Mouse (Mus musculus) stomach, postnatal 0 days (tissue): ENCODE measurements around the gene Mrpl54. TPM values are rescaled to one million over a fixed set of nuclear protein-coding genes. Genes with fewer than 3 reads are reported as not detected.

Experiments
- ATAC-seq: fragments of 200-750 bp; cut with Nextera tagmentation; 2 replicates; pipeline ENCODE4 v1.8.0; 2017; ENCODE audit not compliant: low FRiP score, low TSS enrichment
- DNase-seq: peaks from one replicate; pipeline ENCODE4 v3.0.0-alpha.2; 2016; ENCODE audit warnings: low spot score
- H3K27ac ChIP-seq: fragments of 300-500 bp; sonication (generic); replicated peaks from 2 replicates; pipeline ENCODE4 v1.5.1; 2014; ENCODE audit warnings: mild to moderate bottlenecking, control low read depth
- H3K27me3 ChIP-seq: fragments of 300-500 bp; sonication (generic); 2 replicates; pipeline ENCODE4 v1.6.1; 2014; ENCODE audit warnings: low read length; ENCODE audit not compliant: control insufficient read depth, insufficient read depth
- H3K36me3 ChIP-seq: fragments of 300-500 bp; sonication (generic); 2 replicates; pipeline ENCODE4 v1.6.1; 2014; ENCODE audit warnings: low read length, mixed read lengths; ENCODE audit not compliant: control insufficient read depth, insufficient read depth
- H3K4me1 ChIP-seq: fragments of 300-500 bp; sonication (generic); replicated peaks from 2 replicates; pipeline ENCODE4 v1.6.1; 2014; ENCODE audit warnings: antibody characterized with exemption; ENCODE audit not compliant: control insufficient read depth, insufficient read depth
- H3K4me2 ChIP-seq: fragments of 300-500 bp; sonication (generic); replicated peaks from 2 replicates; pipeline ENCODE4 v1.6.1; 2014; ENCODE audit warnings: low read depth, mild to moderate bottlenecking, control low read depth, moderate library complexity
- H3K4me3 ChIP-seq: fragments of 300-500 bp; sonication (generic); 2 replicates; pipeline ENCODE4 v1.5.1; 2014; ENCODE audit warnings: low read depth, low read length, control low read depth
- H3K9ac ChIP-seq: fragments of 300-500 bp; sonication (generic); 2 replicates; pipeline ENCODE4 v1.6.1; 2014; ENCODE audit warnings: mild to moderate bottlenecking, low read length, control low read depth, mixed read lengths
- H3K9me3 ChIP-seq: fragments of 300-500 bp; sonication (generic); 2 replicates; pipeline ENCODE4 v1.6.1; 2016; ENCODE audit warnings: low read length; ENCODE audit not compliant: control insufficient read depth
- CTCF ChIP-seq: IDR thresholded peaks from 2 replicates; pipeline ENCODE4 v1.5.1; 2016; ENCODE audit warnings: antibody characterized with exemption, low read depth, mild to moderate bottlenecking, moderate library complexity
- EP300 ChIP-seq: optimal IDR thresholded peaks from 2 replicates; pipeline ENCODE3; 2016; ENCODE audit warnings: antibody characterized with exemption
- WGBS: fragments of 180-500 bp; shearing (Covaris S2); extraction: QIAGEN DNeasy Blood & Tissue Kit; methylation state at CpG from one replicate; pipeline ENCODE4 v1.1.7; 2014; 5-methylcytosine and 5-hydroxymethylcytosine counted together
- polyA plus RNA-seq: library from polyadenylated mRNA; unstranded; fragments of >200 nt; fragmentation: Nextera tagmentation; extraction: Ambion mirVana; gene quantifications from 2 replicates; pipeline ENCODE4 v1.2.1, GENCODE M21; 2015

Mrpl54 gene
- polyA plus RNA-seq, 1 experiment from 2014 or later = 210 TPM

DNA sequence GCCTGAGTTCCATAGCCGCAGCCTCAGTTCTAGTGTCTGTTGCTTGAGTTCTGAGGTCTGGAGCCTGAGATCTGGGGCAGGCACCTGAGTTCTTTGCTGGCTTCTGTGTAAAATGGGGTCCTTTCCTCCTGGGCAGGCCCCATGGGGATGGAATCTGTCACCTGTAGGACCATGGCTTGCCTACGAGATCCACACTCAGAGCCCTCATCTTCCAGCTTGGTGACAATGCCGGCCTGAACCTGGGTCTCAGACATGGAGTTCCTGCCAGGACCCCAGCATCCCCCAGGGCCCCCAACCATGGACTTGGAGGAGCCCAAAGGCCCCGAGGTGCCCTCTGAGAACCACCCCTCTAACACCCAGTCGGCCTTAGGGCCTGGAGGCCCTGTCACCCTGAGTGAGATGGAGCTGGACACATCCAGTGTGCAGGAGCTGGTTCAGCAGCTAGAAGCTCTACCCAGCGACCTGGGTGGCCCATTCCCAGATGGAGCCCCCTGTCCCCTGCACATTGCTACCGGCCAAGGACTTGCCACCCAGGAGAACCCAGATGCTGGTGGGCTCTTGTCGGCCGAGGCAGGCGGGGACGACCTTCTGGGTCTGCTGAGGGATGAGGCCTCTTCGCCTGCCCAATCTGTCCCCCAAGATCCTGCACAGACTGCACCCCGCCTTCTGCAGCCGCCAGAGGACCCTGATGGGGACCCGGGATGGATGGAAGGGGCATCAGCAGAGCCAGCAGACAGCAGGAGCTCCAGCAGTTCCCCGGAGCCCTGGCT lies 2.1 kb upstream of the Mrpl54 start:
- Histone ChIP-seq H3K4me3 (peak overlapping the region; percentile 55), H3K9ac (peak overlapping the region; percentile 87), H3K4me2 (peak overlapping the region; percentile 78), H3K27me3 (no peaks in the 10 kb centered on the region), H3K36me3 (peaks cover 34% of the 10 kb centered on the region), H3K4me1 (peaks cover 2% of the 10 kb centered on the region; the same call in 1 of the 2 replicates), H3K27ac (peak overlapping the region; percentile 70; the same call in 1 of the 2 replicates), H3K9me3 (no peaks in the 10 kb centered on the region)
- no peak for DNase-seq
- TF ChIP-seq EP300 (no peak), CTCF (no peak)
- no peak for ATAC-seq
- WGBS = 75% methylated on average over 16 of the region's 16 CpGs

- H3K36me3 ChIP-seq = peaks cover 29% of the 10 kb centered on the region
- peak overlapping the region; percentile 55 for H3K4me3 ChIP-seq
- H3K9me3 ChIP-seq = no peaks in the 10 kb centered on the region
- peak overlapping the region; percentile 78 for H3K4me2 ChIP-seq
- ATAC-seq (peak; percentile 59), DNase-seq (peak; percentile 84)
- H3K4me1 ChIP-seq = peaks cover 2% of the 10 kb centered on the region; the same call in 1 of the 2 replicates
- WGBS = 2% methylated on average over 23 of the region's 23 CpGs
- H3K27ac ChIP-seq = peak overlapping the region; percentile 70; the same call in 1 of the 2 replicates
- H3K9ac ChIP-seq = peak overlapping the region; percentile 87
- TF ChIP-seq EP300 (no peak), CTCF (no peak)
- no peaks in the 10 kb centered on the region for H3K27me3 ChIP-seq
These were observed 1.3 kb upstream of the Mrpl54 start for GRCm38 (mm10) chr10:81268056-81268455.

DNA sequence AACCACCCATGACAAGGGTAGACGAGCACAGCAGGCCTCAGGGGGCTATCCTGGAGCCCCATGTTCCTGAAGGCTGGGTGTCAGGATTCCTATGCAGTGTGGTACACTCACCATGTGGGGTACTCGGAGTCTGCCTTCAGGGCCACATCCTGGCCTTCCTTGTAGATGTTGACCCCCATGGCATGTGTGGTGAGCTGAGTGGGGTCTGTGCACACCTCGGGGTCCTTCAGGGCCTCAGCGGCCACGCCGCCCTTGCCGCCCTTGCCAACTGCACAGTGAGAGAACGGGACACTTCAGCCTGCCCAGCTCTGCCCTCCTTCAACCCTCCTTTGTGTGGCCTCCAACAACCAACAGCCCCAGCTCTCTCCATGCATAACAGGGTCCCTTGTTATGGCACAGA lies 1.2 kb downstream of the Mrpl54 start:
- Histone ChIP-seq H3K27ac (no peak overlapping the region), H3K4me3 (no peak overlapping the region), H3K27me3 (no peaks in the 10 kb centered on the region), H3K9me3 (peaks cover 2% of the 10 kb centered on the region; the same call in 1 of the 2 replicates), H3K9ac (no peak overlapping the region), H3K4me1 (peaks cover 2% of the 10 kb centered on the region; the same call in 1 of the 2 replicates), H3K4me2 (peak overlapping the region; percentile 64; the same call in 1 of the 2 replicates), H3K36me3 (peaks cover 10% of the 10 kb centered on the region; the same call in 1 of the 2 replicates)
- no peak for DNase-seq
- WGBS = 91% methylated on average over 8 of the region's 8 CpGs
- ATAC-seq = no peak
- TF ChIP-seq EP300 (no peak), CTCF (no peak)

DNA sequence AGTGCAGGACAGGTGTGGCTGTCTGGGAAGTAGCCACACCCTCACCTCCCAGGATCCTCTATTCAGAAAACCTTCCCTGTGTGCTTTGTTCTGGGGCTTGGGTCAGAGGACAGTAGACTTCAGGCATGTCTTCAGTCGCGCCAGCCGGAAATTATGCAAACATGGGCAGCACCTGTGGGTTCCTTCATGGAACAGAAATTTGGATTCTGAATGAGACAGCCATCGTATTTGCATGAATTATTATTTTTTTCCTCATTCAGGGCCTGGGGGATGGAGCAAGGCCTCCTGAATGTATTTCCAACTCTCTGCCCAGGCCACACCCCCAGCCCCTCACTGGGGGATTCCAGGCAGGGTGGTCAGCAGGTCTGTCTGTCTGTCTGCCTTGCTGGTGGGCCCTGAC lies 5.7 kb downstream of the Mrpl54 start:
- Histone ChIP-seq H3K36me3 (peaks cover 10% of the 10 kb centered on the region; the same call in 1 of the 2 replicates), H3K9ac (no peak overlapping the region), H3K27me3 (peaks cover 18% of the 10 kb centered on the region; the same call in 1 of the 2 replicates), H3K9me3 (peaks cover 5% of the 10 kb centered on the region; the same call in 1 of the 2 replicates), H3K4me2 (no peak overlapping the region), H3K4me3 (no peak overlapping the region), H3K27ac (no peak overlapping the region), H3K4me1 (0 out of 2 replicates have a peak, but pooled peaks cover 3% of the 10 kb centered on the region)
- no peak for ATAC-seq
- no peak for TF ChIP-seq EP300
- TF ChIP-seq CTCF = no peak
- WGBS = 78% methylated on average over 4 of the region's 4 CpGs
- DNase-seq = no peak

- ATAC-seq (no peak), DNase-seq (no peak)
- Histone ChIP-seq H3K4me2 (no peak overlapping the region), H3K9ac (peak overlapping the region; percentile 13; the same call in 1 of the 2 replicates), H3K36me3 (0 out of 2 replicates have a peak, but pooled peaks cover 5% of the 10 kb centered on the region), H3K4me1 (0 out of 2 replicates have a peak, but pooled peaks cover 3% of the 10 kb centered on the region), H3K4me3 (no peak overlapping the region), H3K27me3 (peaks cover 18% of the 10 kb centered on the region; the same call in 1 of the 2 replicates), H3K9me3 (peaks cover 5% of the 10 kb centered on the region; the same call in 1 of the 2 replicates), H3K27ac (no peak overlapping the region)
- WGBS = 38% methylated on average over 21 of the region's 21 CpGs
- TF ChIP-seq EP300 (no peak), CTCF (no peak)
These were observed 7.4 kb downstream of the Mrpl54 start for GRCm38 (mm10) chr10:81259225-81259884.
